Mouse (Mus musculus) liver, embryonic 16.5 days (tissue): ENCODE results near the gene Gpalpp1. TPM values are rescaled to one million over a fixed set of nuclear protein-coding genes. Genes with fewer than 3 reads are reported as not detected.

ENCODE experiments used
- ATAC-seq: fragments of 200-750 bp; cut with Nextera tagmentation; 2 replicates; pipeline ENCODE4 v1.8.0; 2017; ENCODE audit warnings: low read depth, mild to moderate bottlenecking, moderate number of reproducible peaks, moderate library complexity
- H3K27ac ChIP-seq: fragments of 300-500 bp; sonication (generic); 2 replicates; pipeline ENCODE4 v1.5.1; 2014; ENCODE audit warnings: mild to moderate bottlenecking, low read length
- H3K27me3 ChIP-seq: fragments of 300-500 bp; sonication (generic); 2 replicates; pipeline ENCODE4 v1.6.1; 2014; ENCODE audit warnings: low read depth, low read length, mixed read lengths; ENCODE audit not compliant: control insufficient read depth, insufficient read depth
- H3K36me3 ChIP-seq: fragments of 300-500 bp; sonication (generic); 2 replicates; pipeline ENCODE4 v1.6.1; 2014; ENCODE audit warnings: mild to moderate bottlenecking; ENCODE audit not compliant: control insufficient read depth, insufficient read depth
- H3K4me1 ChIP-seq: fragments of 300-500 bp; sonication (generic); 2 replicates; pipeline ENCODE4 v1.6.1; 2014; ENCODE audit warnings: low read depth, low read length, mixed read lengths; ENCODE audit not compliant: control insufficient read depth
- H3K4me2 ChIP-seq: fragments of 300-500 bp; sonication (generic); 2 replicates; pipeline ENCODE4 v1.6.1; 2014; ENCODE audit warnings: low read depth, low read length, mixed read lengths
- H3K4me3 ChIP-seq: fragments of 300-500 bp; sonication (generic); 2 replicates; pipeline ENCODE4 v1.5.1; 2014; ENCODE audit warnings: low read depth, mild to moderate bottlenecking, low read length
- H3K9ac ChIP-seq: fragments of 300-500 bp; sonication (generic); 2 replicates; pipeline ENCODE4 v1.6.1; 2014; ENCODE audit warnings: low read depth, low read length
- H3K9me3 ChIP-seq: fragments of 300-500 bp; sonication (generic); replicated peaks from 2 replicates; pipeline ENCODE4 v1.6.1; 2016; ENCODE audit warnings: low read length; ENCODE audit not compliant: control insufficient read depth
- WGBS: fragments of 180-500 bp; shearing (Covaris S2); extraction: QIAGEN DNeasy Blood & Tissue Kit; methylation state at CpG from one replicate; pipeline ENCODE4 v1.1.7; 2014; ENCODE audit not compliant: insufficient replicate concordance; 5-methylcytosine and 5-hydroxymethylcytosine counted together
- polyA plus RNA-seq: library from polyadenylated mRNA; unstranded; fragments of >200 nt; fragmentation: Nextera tagmentation; extraction: Ambion mirVana; gene quantifications from 2 replicates; pipeline ENCODE4 v1.2.1, GENCODE M21; 2015

Gene Gpalpp1
- polyA plus RNA-seq, result 4.5 and 4.6 TPM in 2 replicates

GRCm38 (mm10) chr14:76110396-76111221 lies at the start of gene Gpalpp1, which contains the start of gene Nufip1:
TSS of gene Gpalpp1 (minus strand) at chr14:76110760.
TSS of gene Nufip1 (plus strand) at chr14:76110891.
- Histone ChIP-seq H3K4me3 (peak within 1 kb of the TSS; percentile 96), H3K9ac (peak within 1 kb of the TSS; percentile 82), H3K4me1 (peaks cover 8% of the 10 kb centered on the region), H3K36me3 (peaks cover 6% of the 10 kb centered on the region), H3K27ac (peak within 1 kb of the TSS; percentile 70), H3K27me3 (no peaks in the 10 kb centered on the region), H3K4me2 (peak within 1 kb of the TSS; percentile 67), H3K9me3 (no peaks in the 10 kb centered on the region)
- ATAC-seq, result peak; percentile 97
- under 1% methylated on average over 69 of the region's 69 CpGs for WGBS

GRCm38 (mm10) chr14:76158192-76158785 lies 47.7 kb upstream of the Gpalpp1 start:
- H3K27me3 ChIP-seq, result no peaks in the 10 kb centered on the region
- no peak overlapping the region for H3K4me3 ChIP-seq
- H3K9me3 ChIP-seq, result no peaks in the 10 kb centered on the region
- 29% methylated on average over 5 of the region's 5 CpGs for WGBS
- H3K27ac ChIP-seq, result no peak overlapping the region
- H3K36me3 ChIP-seq, result no peaks in the 10 kb centered on the region
- ATAC-seq, result peak; percentile 52; the same call in 1 of the 2 replicates
- H3K4me2 ChIP-seq, result no peak overlapping the region
- no peak overlapping the region for H3K9ac ChIP-seq
- peaks cover 2% of the 10 kb centered on the region for H3K4me1 ChIP-seq

- Histone ChIP-seq H3K9ac (no peak overlapping the region), H3K9me3 (no peaks in the 10 kb centered on the region), H3K4me2 (no peak overlapping the region), H3K27ac (no peak overlapping the region), H3K4me1 (peaks cover 24% of the 10 kb centered on the region), H3K4me3 (no peak overlapping the region; the same call in 1 of the 2 replicates), H3K36me3 (no peaks in the 10 kb centered on the region), H3K27me3 (no peaks in the 10 kb centered on the region)
- WGBS, result 6% methylated on average over 6 of the region's 6 CpGs
- ATAC-seq, result no peak
Observed at GRCm38 (mm10) chr14:76153828-76154227, 43.3 kb upstream of the Gpalpp1 start.

- peak overlapping the region; percentile 94 for H3K27ac ChIP-seq
- H3K4me3 ChIP-seq, result peak overlapping the region; percentile 88
- H3K4me1 ChIP-seq, result peaks cover 24% of the 10 kb centered on the region
- H3K9me3 ChIP-seq, result no peaks in the 10 kb centered on the region
- no peaks in the 10 kb centered on the region for H3K36me3 ChIP-seq
- no peak for ATAC-seq
- no peaks in the 10 kb centered on the region for H3K27me3 ChIP-seq
- 5% methylated on average over 24 of the region's 24 CpGs for WGBS
- peak overlapping the region; percentile 64 for H3K9ac ChIP-seq
- peak overlapping the region; percentile 87 for H3K4me2 ChIP-seq
Observed at GRCm38 (mm10) chr14:76153003-76153675, 42.6 kb upstream of the Gpalpp1 start.

GRCm38 (mm10) chr14:76152162-76153002 lies 41.8 kb upstream of the Gpalpp1 start:
- H3K4me2 ChIP-seq, result peak overlapping the region; percentile 87
- H3K27ac ChIP-seq, result peak overlapping the region; percentile 94
- peaks cover 24% of the 10 kb centered on the region for H3K4me1 ChIP-seq
- H3K36me3 ChIP-seq, result no peaks in the 10 kb centered on the region
- no peaks in the 10 kb centered on the region for H3K27me3 ChIP-seq
- H3K9ac ChIP-seq, result peak overlapping the region; percentile 87
- peak; percentile 89 for ATAC-seq
- peak overlapping the region; percentile 88 for H3K4me3 ChIP-seq
- under 1% methylated on average over 41 of the region's 41 CpGs for WGBS
- H3K9me3 ChIP-seq, result no peaks in the 10 kb centered on the region

- no peak for ATAC-seq
- 2% methylated on average over 10 of the region's 10 CpGs for WGBS
Observed at GRCm38 (mm10) chr14:76151820-76152161, 41.2 kb upstream of the Gpalpp1 start.

GRCm38 (mm10) chr14:76151011-76151410 lies 40.5 kb upstream of the Gpalpp1 start:
- peak overlapping the region; percentile 87; the same call in 1 of the 2 replicates for H3K4me2 ChIP-seq
- H3K27me3 ChIP-seq, result no peaks in the 10 kb centered on the region
- H3K9ac ChIP-seq, result no peak overlapping the region
- peaks cover 27% of the 10 kb centered on the region for H3K4me1 ChIP-seq
- no peaks in the 10 kb centered on the region for H3K9me3 ChIP-seq
- no peak overlapping the region for H3K27ac ChIP-seq
- H3K36me3 ChIP-seq, result no peaks in the 10 kb centered on the region
- 39% methylated on average over 2 of the region's 2 CpGs for WGBS
- no peak for ATAC-seq
- H3K4me3 ChIP-seq, result no peak overlapping the region

More at GRCm38 (mm10) chr14:76151820-76152161, 41.2 kb upstream of the Gpalpp1 start:
- Histone ChIP-seq H3K9ac (peak overlapping the region; percentile 87), H3K27me3 (no peaks in the 10 kb centered on the region), H3K4me1 (peaks cover 24% of the 10 kb centered on the region), H3K4me2 (peak overlapping the region; percentile 87), H3K36me3 (no peaks in the 10 kb centered on the region), H3K9me3 (no peaks in the 10 kb centered on the region), H3K4me3 (peak overlapping the region; percentile 88), H3K27ac (peak overlapping the region; percentile 94)

GRCm38 (mm10) chr14:76150499-76150898 lies 39.9 kb upstream of the Gpalpp1 start:
- Histone ChIP-seq H3K36me3 (no peaks in the 10 kb centered on the region), H3K4me2 (no peak overlapping the region), H3K27ac (no peak overlapping the region), H3K27me3 (no peaks in the 10 kb centered on the region), H3K9me3 (no peaks in the 10 kb centered on the region), H3K4me1 (peaks cover 32% of the 10 kb centered on the region), H3K4me3 (no peak overlapping the region), H3K9ac (no peak overlapping the region)
- ATAC-seq, result no peak
- 87% methylated on average over 11 of the region's 11 CpGs for WGBS
